Mouse (Mus musculus): ENCODE measurements around the gene Sik3. TPM values are rescaled to one million over a fixed set of nuclear protein-coding genes. Genes with fewer than 3 reads are reported as not detected.

Sik3 gene
- polyA plus RNA-seq, 1 experiment from 2014 or later: 8.9 TPM

GRCm38 (mm10) chr9:46243584-46243983 is 231.0 kb downstream of the Sik3 start:
- Histone ChIP-seq H3K36me3 (ENCODE audit: insufficient read depth, low read length) (no peaks in the 10 kb centered on the region), H3K4me1 (ENCODE audit: insufficient read depth, low read depth, low read length) (no peaks in the 10 kb centered on the region), H3K9me3 (ENCODE audit: low read length) (no peaks in the 10 kb centered on the region), H3K27ac (ENCODE audit: low read length) (no peak overlapping the region), H3K4me3 (ENCODE audit: low read depth, low read length) (no peak overlapping the region), H3K4me2 (replicated peaks; ENCODE audit: low read depth, low read length) (no peak overlapping the region), H3K27me3 (replicated peaks; ENCODE audit: insufficient read depth, low read length) (no peaks in the 10 kb centered on the region), H3K9ac (replicated peaks; ENCODE audit: low read depth) (no peak overlapping the region)
- DNase-seq (ENCODE audit: low spot score) (no peak), ATAC-seq (no peak)
- 42% methylated on average over 8 of the region's 8 CpGs for WGBS
- no peak for TF ChIP-seq CTCF (IDR thresholded peaks at IDR 0.05)

GRCm38 (mm10) chr9:46246752-46247324 is 234.2 kb downstream of the Sik3 start:
- Histone ChIP-seq H3K36me3 (ENCODE audit: insufficient read depth, low read length) (no peaks in the 10 kb centered on the region), H3K27ac (ENCODE audit: low read length) (no peak overlapping the region), H3K9ac (replicated peaks; ENCODE audit: low read depth) (no peak overlapping the region), H3K4me2 (replicated peaks; ENCODE audit: low read depth, low read length) (0 out of 2 replicates have a peak overlapping the region, but pooled peaks have one; percentile 14), H3K27me3 (replicated peaks; ENCODE audit: insufficient read depth, low read length) (no peaks in the 10 kb centered on the region), H3K4me1 (ENCODE audit: insufficient read depth, low read depth, low read length) (no peaks in the 10 kb centered on the region), H3K4me3 (ENCODE audit: low read depth, low read length) (no peak overlapping the region), H3K9me3 (ENCODE audit: low read length) (no peaks in the 10 kb centered on the region)
- TF ChIP-seq EP300 (IDR thresholded peaks at IDR 0.05) (no peak), CTCF (IDR thresholded peaks at IDR 0.05) (peak; percentile 91)
- ATAC-seq (peak; percentile 77), DNase-seq (ENCODE audit: low spot score) (peak; percentile 88)
- WGBS: 30% methylated on average over 11 of the region's 11 CpGs

GRCm38 (mm10) chr9:46256177-46256576 is 243.6 kb downstream of the Sik3 start:
- DNase-seq (ENCODE audit: low spot score) (no peak), ATAC-seq (no peak)
- Histone ChIP-seq H3K4me1 (ENCODE audit: insufficient read depth, low read depth, low read length) (no peaks in the 10 kb centered on the region), H3K27me3 (replicated peaks; ENCODE audit: insufficient read depth, low read length) (no peaks in the 10 kb centered on the region), H3K4me2 (replicated peaks; ENCODE audit: low read depth, low read length) (no peak overlapping the region), H3K36me3 (ENCODE audit: insufficient read depth, low read length) (no peaks in the 10 kb centered on the region), H3K9ac (replicated peaks; ENCODE audit: low read depth) (no peak overlapping the region), H3K27ac (ENCODE audit: low read length) (no peak overlapping the region), H3K9me3 (ENCODE audit: low read length) (no peaks in the 10 kb centered on the region), H3K4me3 (ENCODE audit: low read depth, low read length) (no peak overlapping the region)
- TF ChIP-seq CTCF (IDR thresholded peaks at IDR 0.05): no peak
- no peak for TF ChIP-seq EP300 (IDR thresholded peaks at IDR 0.05)
- WGBS: 79% methylated on average over 7 of the region's 7 CpGs

GRCm38 (mm10) chr9:46256658-46257385 is 244.2 kb downstream of the Sik3 start:
- 70% methylated on average over 10 of the region's 10 CpGs for WGBS
- no peak overlapping the region for H3K4me2 ChIP-seq (replicated peaks; ENCODE audit: low read depth, low read length)
- no peaks in the 10 kb centered on the region for H3K9me3 ChIP-seq (ENCODE audit: low read length)
- no peak for ATAC-seq
- H3K4me1 ChIP-seq (ENCODE audit: insufficient read depth, low read depth, low read length): no peaks in the 10 kb centered on the region
- H3K36me3 ChIP-seq (ENCODE audit: insufficient read depth, low read length): no peaks in the 10 kb centered on the region
- no peak overlapping the region for H3K4me3 ChIP-seq (ENCODE audit: low read depth, low read length)
- peak; percentile 24; the same call in 1 of the 2 replicates for TF ChIP-seq EP300 (IDR thresholded peaks at IDR 0.05)
- no peak for TF ChIP-seq CTCF (IDR thresholded peaks at IDR 0.05)
- H3K27me3 ChIP-seq (replicated peaks; ENCODE audit: insufficient read depth, low read length): no peaks in the 10 kb centered on the region
- DNase-seq (ENCODE audit: low spot score): no peak
- H3K9ac ChIP-seq (replicated peaks; ENCODE audit: low read depth): no peak overlapping the region
- no peak overlapping the region for H3K27ac ChIP-seq (ENCODE audit: low read length)

- no peak overlapping the region for H3K4me2 ChIP-seq (replicated peaks; ENCODE audit: low read depth, low read length)
- DNase-seq (ENCODE audit: low spot score): peak; percentile 69
- no peaks in the 10 kb centered on the region for H3K4me1 ChIP-seq (ENCODE audit: insufficient read depth, low read depth, low read length)
- ATAC-seq: peak; percentile 58
- WGBS: 74% methylated on average over 3 of the region's 3 CpGs
- H3K9ac ChIP-seq (replicated peaks; ENCODE audit: low read depth): no peak overlapping the region
- TF ChIP-seq EP300 (IDR thresholded peaks at IDR 0.05) (no peak), CTCF (IDR thresholded peaks at IDR 0.05) (no peak)
- no peaks in the 10 kb centered on the region for H3K9me3 ChIP-seq (ENCODE audit: low read length)
- H3K27me3 ChIP-seq (replicated peaks; ENCODE audit: insufficient read depth, low read length): no peaks in the 10 kb centered on the region
- H3K36me3 ChIP-seq (ENCODE audit: insufficient read depth, low read length): no peaks in the 10 kb centered on the region
- no peak overlapping the region for H3K27ac ChIP-seq (ENCODE audit: low read length)
- H3K4me3 ChIP-seq (ENCODE audit: low read depth, low read length): no peak overlapping the region
These were observed 244.9 kb downstream of the Sik3 start for GRCm38 (mm10) chr9:46257546-46257945.

- no peaks in the 10 kb centered on the region for H3K9me3 ChIP-seq (ENCODE audit: low read length)
- H3K4me3 ChIP-seq (ENCODE audit: low read depth, low read length): no peak overlapping the region
- H3K27me3 ChIP-seq (replicated peaks; ENCODE audit: insufficient read depth, low read length): no peaks in the 10 kb centered on the region
- 87% methylated on average over 6 of the region's 6 CpGs for WGBS
- no peak overlapping the region for H3K9ac ChIP-seq (replicated peaks; ENCODE audit: low read depth)
- no peak overlapping the region for H3K4me2 ChIP-seq (replicated peaks; ENCODE audit: low read depth, low read length)
- no peak overlapping the region for H3K27ac ChIP-seq (ENCODE audit: low read length)
- no peak for ATAC-seq
- no peaks in the 10 kb centered on the region for H3K4me1 ChIP-seq (ENCODE audit: insufficient read depth, low read depth, low read length)
- TF ChIP-seq EP300 (IDR thresholded peaks at IDR 0.05) (no peak), CTCF (IDR thresholded peaks at IDR 0.05) (no peak)
- no peak for DNase-seq (ENCODE audit: low spot score)
- no peaks in the 10 kb centered on the region for H3K36me3 ChIP-seq (ENCODE audit: insufficient read depth, low read length)
These were observed 246.5 kb downstream of the Sik3 start for GRCm38 (mm10) chr9:46259111-46259510.

All from lung, postnatal 0 days (tissue).